Mouse (Mus musculus) megakaryocyte, embryonic 14.5 days (primary cell): ENCODE data around the gene Dscaml1. TPM values are rescaled to one million over a fixed set of nuclear protein-coding genes. Genes with fewer than 3 reads are reported as not detected.
A peak's percentile ranks its signal among the peaks of the same experiment; 100 is the strongest.

Experiments used
- H3K27me3 ChIP-seq: replicated peaks from 2 replicates; pipeline ENCODE3; 2012; ENCODE audit warnings: inconsistent platforms
- H3K36me3 ChIP-seq: replicated peaks from 2 replicates; pipeline ENCODE3; 2012; ENCODE audit warnings: low read length, inconsistent platforms, mixed read lengths
- H3K4me1 ChIP-seq: 2 replicates; pipeline ENCODE4 v1.6.1; 2012; ENCODE audit warnings: inconsistent platforms
- H3K4me3 ChIP-seq: replicated peaks from 2 replicates; pipeline ENCODE3; 2012; ENCODE audit warnings: moderate library complexity, mild to moderate bottlenecking, inconsistent platforms
- H3K9me3 ChIP-seq: 2 replicates; pipeline ENCODE4 v1.6.1; 2012; ENCODE audit warnings: inconsistent platforms
- FLI1 ChIP-seq: IDR thresholded peaks from 2 replicates; pipeline ENCODE4 v1.6.1; 2012; ENCODE audit warnings: low read length, inconsistent platforms, mixed read lengths
- GATA1 ChIP-seq: IDR thresholded peaks from 3 replicates; pipeline ENCODE4 v1.6.1; 2012; ENCODE audit warnings: mixed read lengths, low read length, inconsistent platforms, borderline replicate concordance
- polyA plus RNA-seq: library from polyadenylated mRNA; stranded (reverse); fragments of >175 nt; gene quantifications from 2 replicates; pipeline ENCODE4 v1.2.3, GENCODE M21; 2012; ENCODE audit warnings: low replicate concordance; ENCODE audit not compliant: insufficient read depth

Dscaml1 gene
- polyA plus RNA-seq, 1 experiment = not detected

- 0 out of 2 replicates have a peak, but pooled peaks cover 3% of the 10 kb centered on the region for H3K9me3 ChIP-seq
- H3K27me3 ChIP-seq = peaks cover 84% of the 10 kb centered on the region
- peaks cover 3% of the 10 kb centered on the region; the same call in 1 of the 2 replicates for H3K4me1 ChIP-seq
- H3K4me3 ChIP-seq = no peak overlapping the region
- TF ChIP-seq FLI1 = no peak
- TF ChIP-seq GATA1 = no peak
- no peaks in the 10 kb centered on the region for H3K36me3 ChIP-seq
These were observed 31.2 kb upstream of the Dscaml1 start for GRCm38 (mm10) chr9:45395218-45395617.

DNA sequence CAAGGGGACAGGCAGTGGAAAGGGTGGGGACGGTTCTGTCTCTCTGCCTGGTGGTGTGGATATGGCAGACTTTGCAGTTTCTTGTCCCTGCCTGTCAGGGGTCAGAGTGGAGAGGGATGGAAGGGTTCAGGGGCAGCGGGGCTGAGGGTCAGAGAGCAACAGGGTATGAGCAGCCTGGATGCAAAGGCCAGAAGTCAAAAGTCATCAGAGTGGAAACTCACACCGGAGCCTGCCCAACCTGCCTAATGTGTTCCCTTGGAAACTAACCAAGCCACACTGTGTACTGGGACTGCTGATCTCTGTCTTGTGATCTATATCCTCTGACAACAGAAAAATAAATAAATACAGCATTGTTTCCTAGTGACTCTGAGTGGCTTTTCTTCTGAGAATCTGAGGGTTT lies 30.6 kb upstream of the Dscaml1 start:
- 0 out of 2 replicates have a peak, but pooled peaks cover 3% of the 10 kb centered on the region for H3K9me3 ChIP-seq
- H3K27me3 ChIP-seq = peaks cover 84% of the 10 kb centered on the region
- no peak overlapping the region for H3K4me3 ChIP-seq
- TF ChIP-seq GATA1 (no peak), FLI1 (no peak)
- H3K36me3 ChIP-seq = no peaks in the 10 kb centered on the region
- peaks cover 2% of the 10 kb centered on the region; the same call in 1 of the 2 replicates for H3K4me1 ChIP-seq

DNA sequence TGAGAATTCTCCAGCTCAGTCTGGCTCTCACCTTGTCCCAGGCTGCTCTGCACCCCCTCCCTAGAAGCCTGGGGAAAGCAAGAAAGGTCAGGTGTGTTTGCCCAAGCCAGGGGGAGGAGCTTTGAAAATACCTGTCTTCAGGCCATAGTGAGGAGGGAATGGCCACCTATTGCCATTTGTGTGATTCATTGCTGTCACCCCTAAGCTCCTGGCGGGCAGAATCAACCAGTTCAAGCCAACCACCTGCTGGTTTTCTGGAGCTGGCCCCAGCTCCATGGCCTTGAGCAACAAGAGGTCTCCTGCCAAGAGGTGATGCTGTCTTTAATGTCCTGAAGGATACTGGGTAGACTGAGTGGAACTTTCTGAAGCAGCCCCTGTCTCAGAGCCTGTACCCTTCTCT lies 28.1 kb upstream of the Dscaml1 start:
- no peak overlapping the region for H3K4me3 ChIP-seq
- no peak for TF ChIP-seq FLI1
- TF ChIP-seq GATA1 = no peak
- H3K36me3 ChIP-seq = no peaks in the 10 kb centered on the region
- H3K27me3 ChIP-seq = peaks cover 98% of the 10 kb centered on the region
- H3K4me1 ChIP-seq = no peaks in the 10 kb centered on the region; the same call in 1 of the 2 replicates
- 0 out of 2 replicates have a peak, but pooled peaks cover 3% of the 10 kb centered on the region for H3K9me3 ChIP-seq

GRCm38 (mm10) chr9:45399434-45399833 lies 27.0 kb upstream of the Dscaml1 start, which contains the start of gene Fxyd2:
Gene Fxyd2 (plus strand): TSS chr9:45399669.
- H3K27me3 ChIP-seq = peaks cover 98% of the 10 kb centered on the region
- H3K4me1 ChIP-seq = peaks cover 3% of the 10 kb centered on the region; the same call in 1 of the 2 replicates
- no peak within 1 kb of the TSS for H3K4me3 ChIP-seq
- TF ChIP-seq GATA1 (no peak), FLI1 (no peak)
- H3K9me3 ChIP-seq = no peaks in the 10 kb centered on the region
- no peaks in the 10 kb centered on the region for H3K36me3 ChIP-seq

- no peaks in the 10 kb centered on the region for H3K9me3 ChIP-seq
- peaks cover 92% of the 10 kb centered on the region for H3K27me3 ChIP-seq
- H3K4me1 ChIP-seq = peaks cover 13% of the 10 kb centered on the region
- H3K4me3 ChIP-seq = no peak overlapping the region
- no peaks in the 10 kb centered on the region for H3K36me3 ChIP-seq
- TF ChIP-seq GATA1 (no peak), FLI1 (no peak)
These were observed 24.6 kb upstream of the Dscaml1 start for GRCm38 (mm10) chr9:45401851-45402250.

GRCm38 (mm10) chr9:45402957-45403356 lies 23.5 kb upstream of the Dscaml1 start:
- no peaks in the 10 kb centered on the region for H3K9me3 ChIP-seq
- no peaks in the 10 kb centered on the region for H3K36me3 ChIP-seq
- peaks cover 92% of the 10 kb centered on the region for H3K27me3 ChIP-seq
- no peak overlapping the region for H3K4me3 ChIP-seq
- TF ChIP-seq FLI1 = no peak
- no peak for TF ChIP-seq GATA1
- H3K4me1 ChIP-seq = peaks cover 24% of the 10 kb centered on the region

GRCm38 (mm10) chr9:45405694-45406093 lies 20.7 kb upstream of the Dscaml1 start:
- H3K9me3 ChIP-seq = peaks cover 5% of the 10 kb centered on the region; the same call in 1 of the 2 replicates
- no peaks in the 10 kb centered on the region for H3K36me3 ChIP-seq
- H3K27me3 ChIP-seq = peaks cover 92% of the 10 kb centered on the region
- TF ChIP-seq GATA1 = no peak
- TF ChIP-seq FLI1 = no peak
- no peak overlapping the region for H3K4me3 ChIP-seq
- peaks cover 32% of the 10 kb centered on the region for H3K4me1 ChIP-seq

- Histone ChIP-seq H3K4me1 (peaks cover 35% of the 10 kb centered on the region), H3K27me3 (peaks cover 87% of the 10 kb centered on the region), H3K9me3 (peaks cover 5% of the 10 kb centered on the region; the same call in 1 of the 2 replicates), H3K36me3 (no peaks in the 10 kb centered on the region), H3K4me3 (no peak overlapping the region)
- TF ChIP-seq FLI1 (no peak), GATA1 (no peak)
These were observed 19.6 kb upstream of the Dscaml1 start for GRCm38 (mm10) chr9:45406808-45407207.

- Histone ChIP-seq H3K4me1 (peaks cover 42% of the 10 kb centered on the region), H3K4me3 (peak overlapping the region; percentile 80)
- TF ChIP-seq FLI1 (no peak), GATA1 (no peak)
These were observed 18.4 kb upstream of the Dscaml1 start for GRCm38 (mm10) chr9:45407706-45408675.

GRCm38 (mm10) chr9:45410193-45410592 lies 16.2 kb upstream of the Dscaml1 start:
- Histone ChIP-seq H3K4me1 (peaks cover 37% of the 10 kb centered on the region), H3K4me3 (no peak overlapping the region), H3K27me3 (peaks cover 67% of the 10 kb centered on the region), H3K9me3 (peaks cover 5% of the 10 kb centered on the region; the same call in 1 of the 2 replicates), H3K36me3 (no peaks in the 10 kb centered on the region)
- TF ChIP-seq GATA1 = no peak
- TF ChIP-seq FLI1 = no peak

More at GRCm38 (mm10) chr9:45407706-45408675, 18.4 kb upstream of the Dscaml1 start:
- no peaks in the 10 kb centered on the region for H3K36me3 ChIP-seq
- H3K9me3 ChIP-seq = peaks cover 5% of the 10 kb centered on the region; the same call in 1 of the 2 replicates
- H3K27me3 ChIP-seq = peaks cover 77% of the 10 kb centered on the region
